Mouse (Mus musculus) stomach, postnatal 0 days (tissue): ENCODE measurements around the gene Tanc1.

Experiments
- CTCF ChIP-seq: IDR thresholded peaks from 2 replicates; pipeline ENCODE4 v1.5.1; 2016; ENCODE audit warnings: antibody characterized with exemption, low read depth, mild to moderate bottlenecking, moderate library complexity
- EP300 ChIP-seq: optimal IDR thresholded peaks from 2 replicates; pipeline ENCODE3; 2016; ENCODE audit warnings: antibody characterized with exemption

GRCm38 (mm10) chr2:59718601-59719416 is 107.0 kb downstream of the Tanc1 start:
- TF ChIP-seq CTCF = no peak
- TF ChIP-seq EP300 = no peak
